ENCODE assay signal across 8 mouse cellular contexts in the genomic region with DNA sequence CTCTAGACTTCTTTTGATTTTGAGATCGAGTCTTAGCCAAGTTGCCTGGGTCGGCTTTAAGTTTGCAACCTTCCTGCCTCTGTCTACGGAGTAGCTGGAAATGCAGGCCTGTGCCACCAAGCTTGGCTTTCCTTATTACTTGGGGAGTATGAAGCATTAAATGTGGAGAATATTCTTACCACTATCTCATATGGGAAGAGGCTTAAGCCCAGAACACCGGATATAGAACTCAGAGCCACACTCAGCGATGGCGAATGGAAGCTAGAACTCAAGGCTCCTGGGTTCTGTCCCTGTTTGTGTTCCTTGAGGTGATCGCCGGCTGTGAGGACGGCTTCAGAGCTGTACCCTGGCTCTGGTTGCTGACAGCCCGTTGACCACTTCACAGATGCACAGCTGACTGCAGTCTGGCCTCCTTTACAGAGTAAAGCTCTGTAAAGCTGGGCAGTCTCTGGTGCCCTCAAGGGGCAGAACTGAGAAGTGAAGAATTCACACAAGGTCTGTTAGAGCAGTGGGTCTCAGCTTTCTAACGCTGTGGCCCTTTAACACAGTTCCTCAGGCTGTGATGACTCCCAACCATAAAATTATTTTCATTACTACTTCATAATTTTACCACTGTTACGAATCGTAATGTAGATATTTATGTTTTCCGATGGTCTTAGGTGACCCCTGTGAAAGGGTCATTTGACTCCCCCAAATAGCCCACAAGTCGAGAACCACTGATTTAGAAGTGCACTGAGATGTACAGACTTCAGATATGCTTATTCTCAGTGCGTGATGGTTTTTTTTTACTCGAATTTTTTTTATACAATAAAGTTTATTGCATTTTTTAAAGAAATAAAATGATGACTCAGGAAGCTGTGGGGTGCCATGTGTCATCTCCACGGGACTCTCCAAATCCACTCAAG. TPM values are rescaled to one million over a fixed set of nuclear protein-coding genes. Genes with fewer than 3 reads are reported as not detected.
DNase-seq lines count a peak whose midpoint lies in the region; ATAC-seq lines count a peak whose summit lies in the region.

No protein-coding gene starts in this region.

- H3K27ac ChIP-seq in hindbrain, embryonic 14.5 days = no peak overlapping the region

- H3K9me3 ChIP-seq in hindbrain, embryonic 14.5 days (ENCODE audit: control insufficient read depth, low read length) = no peaks in the 10 kb centered on the region

- peak; percentile 69 for DNase-seq in R1 (ENCODE audit: low read depth, low spot score)
- DNase-seq in cerebellum, adult 9-11 months = peak; percentile 52
- DNase-seq in forelimb bud, embryonic 11.5 days (ENCODE audit: low read depth, low spot score) = peak; percentile 78
- DNase-seq in hindbrain, embryonic 14.5 days (ENCODE audit: low spot score) = peak; percentile 90
- peak; percentile 38 to 77 for DNase-seq in layer of hippocampus, postnatal 25 days (ENCODE audit: extremely low spot score in 1 of 2, low spot score in 1 of 2)
- DNase-seq in lung, postnatal 25 days (ENCODE audit: low spot score) = peak; percentile 65
- peak; percentile 87 for DNase-seq in retina, postnatal 1 day
- no peak for DNase-seq in c-Kit-positive CD71-positive TER-119-positive erythroid progenitor cells, embryonic 14.5 days (ENCODE audit: low spot score)

- peak; percentile 95 for ATAC-seq in hindbrain, embryonic 14.5 days (ENCODE audit: low FRiP score)

- 61% methylated on average over 18 of the region's 18 CpGs for WGBS in hindbrain, embryonic 14.5 days

- no peak overlapping the region for H3K4me2 ChIP-seq in hindbrain, embryonic 14.5 days (replicated peaks)

- H3K36me3 ChIP-seq in hindbrain, embryonic 14.5 days (replicated peaks; ENCODE audit: control insufficient read depth, insufficient read depth) = no peaks in the 10 kb centered on the region

- no peaks in the 10 kb centered on the region for H3K27me3 ChIP-seq in hindbrain, embryonic 14.5 days (ENCODE audit: control insufficient read depth, insufficient read depth, low read length)

- H3K4me1 ChIP-seq in hindbrain, embryonic 14.5 days (replicated peaks; ENCODE audit: control insufficient read depth, insufficient read depth, low read length) = no peaks in the 10 kb centered on the region

- H3K9ac ChIP-seq in hindbrain, embryonic 14.5 days = no peak overlapping the region

- no peak overlapping the region for H3K4me3 ChIP-seq in hindbrain, embryonic 14.5 days (replicated peaks; ENCODE audit: low read length)

RNA-seq across cellular contexts. Expression of a gene that starts 23.6 kb away (rescaled TPM):
- polyA plus RNA-seq in hindbrain, embryonic 14.5 days (2014; fragmentation: Nextera tagmentation; extraction: Ambion mirVana) = 14.9 and 18.0 TPM in 2 replicates
- 100 to 1,000 TPM; 166 to 204 TPM for total RNA-seq in layer of hippocampus, postnatal 25 days (2021)

RNA-seq across cellular contexts. Expression of a gene that starts 31.1 kb away (rescaled TPM):
- 5.2 and 5.7 TPM in 2 replicates for polyA plus RNA-seq in hindbrain, embryonic 14.5 days (2014; fragmentation: Nextera tagmentation; extraction: Ambion mirVana)
- 10 to 100 TPM; 35.6 to 44.2 TPM for total RNA-seq in layer of hippocampus, postnatal 25 days (2021)
